Mouse (Mus musculus) A20 (cell line): ENCODE results near the gene C3ar1.

Experiments
- DNase-seq: peaks from one replicate; pipeline ENCODE4 v3.0.0-alpha.2; 2011; ENCODE audit warnings: low read depth, low spot score

The C3ar1 gene

DNA sequence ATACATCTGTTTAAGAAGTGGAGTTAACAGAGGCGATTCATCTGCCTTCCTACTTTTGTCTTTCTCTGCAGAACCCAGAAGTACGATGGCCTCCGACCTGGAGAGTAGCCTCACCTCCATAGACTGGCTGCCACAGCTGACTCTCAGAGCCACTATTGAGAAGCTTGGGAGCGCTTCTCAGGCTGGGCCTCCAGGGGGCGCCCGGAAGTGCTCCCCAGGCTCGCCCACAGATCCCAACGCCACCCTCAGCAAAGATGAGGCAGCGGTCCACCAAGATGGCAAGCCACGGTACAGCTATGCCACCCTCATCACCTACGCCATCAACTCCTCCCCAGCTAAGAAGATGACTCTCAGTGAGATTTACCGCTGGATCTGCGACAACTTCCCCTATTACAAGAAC lies 27.9 kb downstream of the C3ar1 start:
- peak; percentile 62 for DNase-seq

DNA sequence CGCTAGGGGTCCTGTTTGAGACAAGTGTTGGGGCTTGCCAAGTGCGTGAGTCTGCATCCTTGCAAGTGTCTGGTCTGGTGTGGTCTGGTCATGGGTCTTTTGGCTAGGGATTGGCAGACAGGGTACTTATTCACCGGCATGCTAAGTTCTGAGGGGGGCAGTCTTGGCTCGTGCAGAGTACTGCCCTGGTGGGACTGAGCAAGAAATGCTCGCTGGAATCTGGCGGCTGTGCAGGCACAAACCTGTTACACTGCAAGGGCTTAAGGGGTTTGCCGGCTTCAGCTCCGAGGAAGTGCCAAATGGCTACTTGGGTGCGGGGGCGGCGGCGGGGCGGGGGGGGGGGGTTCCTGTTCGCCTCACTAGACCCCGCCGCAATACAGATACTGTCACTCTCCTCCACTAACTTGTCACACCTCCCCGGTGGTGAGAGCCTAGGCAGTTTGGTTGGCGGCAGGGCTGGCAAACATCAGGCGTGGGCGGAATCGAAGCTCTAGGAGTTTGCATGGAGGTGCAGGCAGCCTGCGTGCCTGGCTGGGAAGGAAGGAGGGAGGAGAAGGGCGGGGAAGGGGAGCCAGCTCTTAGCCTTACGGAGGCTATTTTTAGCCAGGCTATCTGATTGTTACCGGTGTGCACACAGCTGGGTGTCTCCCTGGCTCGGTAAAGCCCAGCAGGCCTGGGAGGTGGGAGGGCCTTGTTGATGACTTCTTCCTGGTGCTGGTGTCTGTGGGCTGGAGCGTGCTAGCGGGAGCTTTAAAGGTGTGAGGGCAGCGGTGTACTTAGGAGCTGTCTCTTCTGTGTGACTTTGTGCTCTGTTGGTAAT lies 29.8 kb downstream of the C3ar1 start:
- DNase-seq = peak; percentile 81

DNA sequence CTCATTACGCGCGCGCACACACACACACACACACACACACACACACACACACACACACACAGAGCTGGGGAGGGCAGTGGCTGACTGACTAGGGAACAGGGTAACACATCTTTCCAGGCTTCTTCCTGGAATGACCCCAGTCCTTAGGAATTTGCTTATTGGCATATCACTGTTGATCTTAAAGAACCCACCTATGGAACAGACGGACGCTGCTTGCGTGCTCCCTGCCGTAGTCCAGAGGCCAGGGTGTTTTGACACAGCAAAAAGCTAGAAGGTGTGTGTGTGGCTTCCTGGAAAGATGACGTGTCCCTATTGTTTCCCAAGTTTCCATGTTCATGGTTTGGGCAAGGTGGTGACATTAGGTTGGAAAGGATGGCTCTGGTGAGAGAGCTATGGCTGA lies 30.8 kb downstream of the C3ar1 start:
- no peak for DNase-seq

DNA sequence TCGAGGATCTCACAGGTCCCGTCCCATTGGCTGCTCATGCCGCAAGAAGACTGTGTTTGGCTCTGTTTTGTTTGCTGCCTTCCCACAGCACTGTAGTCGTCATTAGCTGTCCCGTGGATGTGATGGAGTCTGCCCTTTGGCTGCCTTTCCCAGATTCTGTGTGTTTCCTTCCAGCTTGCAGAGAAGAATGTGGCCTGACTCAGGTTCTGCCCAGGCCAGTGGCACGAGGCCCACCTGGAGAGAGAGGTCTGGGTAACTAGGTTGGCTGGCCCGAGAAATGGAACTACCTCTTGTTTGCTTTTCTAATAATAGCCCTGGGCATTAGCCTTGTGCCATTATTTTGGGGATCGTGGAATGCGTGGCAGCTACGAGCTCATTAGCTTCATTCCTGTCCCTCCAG lies 31.9 kb downstream of the C3ar1 start:
- no peak for DNase-seq

DNA sequence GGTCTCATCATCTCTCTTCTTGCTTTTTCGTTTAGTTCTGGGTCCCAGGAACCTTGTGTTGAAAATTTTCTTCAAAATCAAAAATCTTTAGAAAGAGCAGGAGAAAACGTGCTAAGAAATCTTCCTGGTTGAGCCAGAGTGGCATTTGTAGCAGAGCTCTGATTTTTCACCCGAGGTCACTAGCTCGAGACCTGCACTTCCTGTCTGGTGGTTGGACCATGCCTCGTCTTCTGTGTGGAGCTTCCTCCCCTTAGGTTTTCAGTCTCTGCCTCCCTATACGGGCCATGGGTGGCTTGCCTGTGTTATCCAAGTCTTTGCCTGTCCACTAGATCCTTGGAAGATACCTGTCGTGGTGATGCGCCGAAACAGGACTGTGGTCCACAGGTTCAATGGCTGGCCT lies 34.1 kb downstream of the C3ar1 start:
- peak; percentile 60 for DNase-seq

DNA sequence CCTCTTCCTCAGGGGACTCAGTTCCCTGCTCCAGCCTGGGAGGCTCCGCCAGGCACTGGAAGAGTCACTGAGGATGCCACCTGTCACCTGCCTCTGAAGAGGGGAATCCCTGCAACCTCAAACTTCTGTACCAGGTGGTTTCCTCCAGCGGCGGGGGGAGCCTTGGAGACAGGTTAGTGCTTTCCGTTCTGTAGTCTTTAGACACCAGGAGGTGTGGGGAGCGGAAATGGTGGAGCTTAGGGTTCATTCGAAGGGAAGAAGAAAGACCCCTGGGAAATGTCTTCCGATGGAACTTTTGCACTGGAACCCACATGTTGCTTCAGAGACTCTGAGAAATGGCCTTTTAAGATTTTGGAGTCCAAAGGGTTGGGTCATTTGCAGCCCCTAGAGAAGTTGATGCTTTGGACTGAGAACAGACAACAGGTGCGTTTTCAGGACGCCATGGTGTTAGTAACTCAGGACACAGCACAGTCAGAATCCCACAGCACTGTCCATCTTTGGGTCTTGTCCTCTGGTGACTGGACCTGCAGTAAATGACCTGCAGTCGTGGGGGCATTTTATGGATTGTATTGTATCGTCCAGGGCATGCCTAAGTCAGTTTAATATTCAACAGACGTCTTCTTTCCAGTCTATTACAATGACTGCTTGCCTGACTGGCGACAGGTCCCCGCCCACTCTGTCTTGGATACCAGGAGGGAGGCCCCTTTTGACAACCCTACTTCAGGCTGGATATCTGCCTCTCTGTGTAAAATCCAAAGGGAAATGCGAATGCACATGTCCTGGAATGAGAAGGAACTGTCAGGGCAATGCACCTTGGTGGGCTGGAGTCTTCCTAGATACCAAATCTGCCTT lies 34.9 kb downstream of the C3ar1 start:
- DNase-seq = peak; percentile 92

DNA sequence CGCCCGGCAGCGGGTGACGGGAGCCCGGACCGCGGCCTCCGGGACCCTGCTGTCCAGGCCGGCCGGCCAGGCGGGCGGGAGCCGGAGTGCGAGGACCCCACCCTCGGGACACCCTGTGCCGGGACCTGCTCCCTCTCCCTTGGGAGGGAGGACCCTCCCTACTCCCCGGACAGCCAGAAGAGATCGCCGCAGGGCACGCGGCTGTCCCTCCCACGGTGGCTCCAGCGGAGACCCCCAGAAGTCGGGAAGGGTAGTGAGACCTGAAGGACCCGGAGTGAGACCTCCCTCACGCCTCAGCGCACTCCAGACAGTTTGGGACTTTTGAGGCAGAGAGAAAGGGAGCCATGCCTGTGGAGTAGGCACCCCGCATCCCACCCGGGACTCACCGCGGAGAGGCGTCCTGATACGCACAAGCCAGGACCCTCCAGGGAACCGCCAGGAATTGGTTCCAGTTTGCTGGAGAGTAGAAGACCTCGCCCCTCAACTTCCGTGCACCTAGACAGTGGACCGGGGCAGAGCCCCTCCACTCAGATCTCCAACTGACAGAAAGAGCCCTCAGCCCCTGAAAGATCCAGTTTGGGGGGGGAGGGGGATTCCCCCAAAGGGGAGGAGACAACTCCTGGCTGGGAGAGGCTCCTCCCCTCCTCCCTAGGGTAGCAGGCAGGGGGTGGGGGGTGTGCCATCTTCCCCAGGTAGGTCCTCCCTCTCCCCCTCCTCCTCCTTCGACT lies 35.7 kb downstream of the C3ar1 start:
- DNase-seq = no peak

DNA sequence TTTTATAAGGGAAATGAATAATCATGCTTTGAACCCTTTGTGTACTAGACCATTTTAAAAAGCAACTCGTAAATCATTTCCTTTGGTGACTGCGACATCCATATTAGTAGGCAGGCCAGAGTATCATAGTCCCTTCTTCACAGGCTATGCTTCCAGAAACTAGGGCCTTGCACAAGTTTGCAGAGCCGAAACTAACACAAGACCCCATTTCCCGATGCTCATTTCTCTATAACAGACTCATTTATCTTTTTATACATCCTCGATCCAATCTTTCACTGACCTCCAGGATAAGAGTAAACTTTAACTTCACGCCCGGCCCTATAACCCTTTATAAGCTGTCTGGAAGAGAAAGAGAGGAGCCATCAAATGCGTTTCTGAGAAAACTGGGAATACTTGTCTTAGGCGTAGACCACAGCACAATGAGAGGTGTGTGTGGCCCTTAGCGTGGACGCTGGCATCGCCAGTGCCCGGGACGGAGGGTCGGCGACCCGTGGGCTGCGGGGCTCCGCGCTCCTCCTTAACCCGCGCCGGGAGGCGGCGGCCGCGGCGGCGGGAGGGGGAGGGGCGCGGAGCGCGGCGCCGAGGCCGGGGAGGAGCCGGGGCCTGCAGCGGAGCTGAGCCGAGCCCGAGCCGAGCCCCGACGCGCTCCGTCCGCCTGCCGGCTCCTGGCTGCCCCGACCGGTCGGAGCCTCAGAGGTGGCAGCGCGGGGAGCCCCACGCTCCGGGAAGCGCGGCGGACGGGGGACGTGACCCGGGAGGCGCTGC lies 36.5 kb downstream of the C3ar1 start, which contains the start of gene Foxj2:
Gene Foxj2 (plus strand): TSS at position 609 of the 765 bp plus-strand sequence.
- DNase-seq = peak; percentile 82

DNA sequence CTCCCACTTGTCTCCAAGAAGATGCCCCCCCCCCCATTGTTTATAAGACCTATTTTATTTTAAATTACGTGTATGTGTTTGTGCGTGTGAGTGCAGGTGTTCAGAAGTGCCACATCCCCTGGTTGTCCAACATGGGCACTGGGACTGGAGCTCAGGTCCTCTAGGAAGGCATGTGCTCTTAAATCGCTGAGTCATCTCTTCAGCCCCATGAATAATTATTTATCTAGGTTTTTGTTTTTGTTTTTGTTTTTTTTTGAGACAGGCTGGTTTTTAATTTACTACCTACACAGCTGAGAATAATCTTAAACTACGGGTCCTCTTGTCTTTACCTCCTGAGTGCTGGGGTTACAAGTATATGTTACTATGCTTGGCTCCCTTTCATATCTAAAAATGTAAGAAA lies 42.3 kb downstream of the C3ar1 start:
- DNase-seq = peak; percentile 42

DNA sequence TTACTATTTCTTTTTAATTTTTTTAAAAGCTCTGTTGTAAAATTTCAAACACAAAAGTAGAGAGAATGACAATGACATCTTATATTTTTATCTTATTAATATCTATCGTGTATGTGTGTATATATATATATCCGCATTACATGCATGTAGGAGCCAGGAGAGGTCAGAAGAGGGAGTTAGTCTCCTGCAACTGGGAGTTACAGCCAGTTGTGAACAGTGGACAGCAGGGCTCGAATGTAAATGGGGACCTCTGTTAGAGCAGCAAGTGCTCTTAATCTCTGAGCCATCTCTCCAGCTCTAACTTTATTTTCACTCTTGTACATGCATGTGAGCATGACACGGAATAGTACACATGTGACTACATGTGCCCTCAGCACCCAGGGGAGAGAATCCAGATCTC lies 43.2 kb downstream of the C3ar1 start:
- peak; percentile 80 for DNase-seq

DNA sequence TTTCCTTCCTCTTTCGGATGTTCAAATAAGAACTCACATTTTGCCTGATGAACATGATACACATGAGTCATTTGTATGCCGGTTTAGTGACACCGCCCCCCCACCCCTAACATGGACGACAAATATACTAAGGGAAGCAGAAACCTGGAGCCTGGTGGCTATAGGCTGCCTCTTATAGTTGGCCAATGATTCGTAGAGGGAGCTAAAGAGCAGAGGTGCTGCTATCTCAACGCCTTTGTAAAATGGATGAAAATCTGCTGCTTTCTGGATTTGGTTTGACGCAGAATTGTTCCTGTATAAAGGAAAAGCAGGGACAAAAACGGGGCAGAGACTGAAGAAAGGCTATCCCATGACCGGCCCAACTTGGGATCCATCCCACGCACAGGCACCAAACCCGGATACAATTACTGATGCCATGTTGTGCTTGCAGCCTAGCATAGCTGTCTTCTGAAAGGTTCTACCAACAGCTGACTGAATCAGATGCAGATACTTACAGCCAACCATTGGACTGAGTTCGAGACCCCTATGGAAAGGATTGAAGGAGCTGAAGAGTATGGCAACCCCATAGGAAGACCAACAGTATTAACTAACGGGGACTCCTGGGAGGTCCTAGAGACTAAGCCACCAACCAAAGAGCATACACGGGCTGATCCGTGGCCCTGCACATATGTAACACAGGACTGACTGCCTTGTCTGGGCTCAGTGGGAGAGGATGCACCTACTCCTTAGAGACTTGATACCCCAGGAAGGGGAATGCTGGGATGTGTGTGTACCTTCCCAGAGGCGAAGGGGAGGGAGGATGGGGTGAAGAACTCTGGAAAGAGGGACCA lies 44.0 kb downstream of the C3ar1 start:
- peak; percentile 86 for DNase-seq

DNA sequence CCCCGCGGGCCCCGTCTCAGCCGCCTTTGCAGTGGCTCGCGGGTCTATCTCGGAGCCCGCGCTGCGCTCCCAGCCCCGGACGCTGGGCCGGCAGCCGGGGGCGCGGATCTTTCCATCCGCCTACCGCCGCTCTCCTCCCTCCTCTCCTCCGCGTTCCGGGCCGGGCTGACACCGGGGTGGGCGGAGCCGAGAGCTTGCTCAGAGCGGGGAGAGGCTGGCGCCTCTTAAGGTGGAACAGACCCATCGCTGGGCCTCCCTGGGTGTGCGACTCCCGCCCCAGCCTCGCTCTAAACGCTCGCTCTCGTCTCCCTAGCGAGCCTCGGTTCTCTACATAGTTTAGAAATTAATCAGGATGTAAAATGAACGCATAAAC lies 44.7 kb downstream of the C3ar1 start:
- peak; percentile 96 for DNase-seq

DNA sequence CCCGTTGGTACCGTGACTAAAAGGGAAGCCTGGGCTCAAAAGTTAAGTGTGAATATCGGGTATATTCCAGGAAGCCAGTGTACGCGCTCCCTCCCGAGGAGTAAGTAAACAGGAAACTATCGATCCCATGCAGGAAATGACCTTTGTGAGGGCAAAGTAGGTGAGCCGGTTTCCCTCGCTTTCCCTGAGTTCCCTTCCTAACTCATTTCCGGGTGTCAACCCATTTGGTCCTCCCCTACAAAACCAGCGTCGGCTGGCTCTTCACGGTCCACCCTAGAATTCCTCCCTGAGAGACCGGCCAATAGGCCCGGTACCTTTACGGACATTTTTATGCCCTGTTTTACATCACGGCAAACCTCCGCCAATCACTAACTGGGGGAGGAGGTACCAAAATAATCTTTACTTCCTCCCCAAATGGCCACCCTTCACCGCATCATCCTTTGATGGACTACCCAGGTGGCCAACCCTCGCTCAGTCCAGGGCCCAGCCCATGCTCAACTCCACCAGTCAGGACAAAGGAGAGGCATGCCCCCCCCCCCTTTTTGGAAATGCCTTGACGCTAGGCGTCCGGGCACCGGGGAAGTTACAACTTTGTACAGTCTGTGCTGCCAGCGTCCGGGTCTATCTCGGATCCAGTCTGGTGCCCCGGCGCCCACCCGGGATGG lies 45.2 kb downstream of the C3ar1 start:
- DNase-seq = peak; percentile 99

DNA sequence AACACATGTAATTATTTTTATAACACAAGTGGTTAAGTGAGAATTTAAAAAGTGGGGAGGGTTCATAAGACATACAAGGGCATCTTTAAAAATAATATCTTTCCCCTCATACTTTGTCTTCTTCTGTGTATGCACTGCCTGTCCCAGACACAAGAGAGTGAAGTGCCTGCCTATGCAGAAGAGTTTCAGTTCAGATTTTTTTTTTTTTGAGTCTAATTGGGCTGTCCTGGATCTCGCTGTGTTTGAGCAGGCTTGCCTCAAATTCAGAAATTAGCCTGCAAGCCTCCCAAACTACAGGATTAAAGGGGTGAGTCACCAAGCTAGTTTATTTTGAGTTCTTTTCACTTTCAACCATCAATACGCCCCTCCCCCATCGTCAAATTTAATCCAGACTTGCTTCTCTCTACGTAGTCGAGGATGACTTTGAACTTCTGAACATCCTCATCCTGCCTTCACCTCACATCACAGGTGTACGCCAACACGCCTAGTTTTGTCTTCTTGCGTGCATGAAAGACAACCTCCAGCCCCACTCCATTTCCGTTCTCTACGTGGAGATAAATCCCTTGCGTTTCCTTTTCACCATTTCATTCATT lies 45.8 kb downstream of the C3ar1 start:
- DNase-seq = no peak

DNA sequence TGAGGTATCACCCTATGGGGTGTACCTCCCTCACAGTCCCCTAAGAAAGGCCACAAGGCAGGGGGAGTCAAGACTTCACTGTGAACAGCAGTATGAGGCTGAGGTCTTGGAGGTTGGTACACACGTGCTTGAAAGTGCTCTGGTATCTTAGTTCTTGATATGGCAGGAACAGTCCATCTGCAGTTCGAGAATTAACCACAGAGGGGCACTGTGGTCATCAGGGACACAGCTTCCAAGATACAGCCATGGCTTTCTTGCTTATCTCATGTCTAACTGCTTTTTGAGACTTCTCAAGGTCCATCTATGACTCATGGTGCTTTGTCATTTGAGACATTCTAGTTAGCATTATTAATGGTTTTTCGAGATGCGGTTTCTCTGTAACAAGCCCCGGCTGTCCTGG lies 51.5 kb downstream of the C3ar1 start:
- peak; percentile 90 for DNase-seq

DNA sequence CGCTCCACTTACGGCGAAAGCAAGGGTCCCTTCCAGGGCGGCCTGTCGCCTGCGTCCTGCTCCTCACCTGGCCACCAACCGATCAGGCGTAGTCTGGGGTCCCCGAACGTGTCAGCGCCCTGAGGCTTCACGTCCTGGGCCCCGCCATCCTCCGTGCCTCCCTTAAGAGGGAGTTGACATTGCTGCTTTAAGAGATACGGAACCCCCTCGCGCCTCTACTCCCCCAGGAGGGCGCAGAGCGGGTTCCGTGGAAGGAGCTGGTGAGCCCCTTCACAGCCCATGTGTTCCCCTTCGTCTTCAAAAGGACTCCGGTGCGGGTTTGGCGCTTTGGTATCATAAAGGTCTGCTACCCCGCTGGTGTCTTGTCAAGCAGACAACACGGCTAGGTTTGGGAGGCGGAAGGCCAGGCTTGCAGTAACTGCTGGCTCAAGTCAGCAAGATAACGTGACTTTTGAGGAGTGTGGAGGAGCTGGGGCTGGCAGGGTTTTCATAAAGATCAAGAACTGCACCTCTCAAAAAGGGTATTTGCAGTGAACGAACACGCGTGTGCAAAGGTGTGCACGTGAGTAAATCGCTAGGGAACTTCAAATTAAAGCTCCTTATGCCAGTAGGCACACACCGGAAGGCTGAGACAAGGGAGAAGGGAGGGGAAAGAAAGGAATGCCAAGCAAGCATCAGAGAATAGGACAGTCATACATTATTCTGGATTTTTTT lies 54.0 kb downstream of the C3ar1 start:
- DNase-seq = peak; percentile 88

DNA sequence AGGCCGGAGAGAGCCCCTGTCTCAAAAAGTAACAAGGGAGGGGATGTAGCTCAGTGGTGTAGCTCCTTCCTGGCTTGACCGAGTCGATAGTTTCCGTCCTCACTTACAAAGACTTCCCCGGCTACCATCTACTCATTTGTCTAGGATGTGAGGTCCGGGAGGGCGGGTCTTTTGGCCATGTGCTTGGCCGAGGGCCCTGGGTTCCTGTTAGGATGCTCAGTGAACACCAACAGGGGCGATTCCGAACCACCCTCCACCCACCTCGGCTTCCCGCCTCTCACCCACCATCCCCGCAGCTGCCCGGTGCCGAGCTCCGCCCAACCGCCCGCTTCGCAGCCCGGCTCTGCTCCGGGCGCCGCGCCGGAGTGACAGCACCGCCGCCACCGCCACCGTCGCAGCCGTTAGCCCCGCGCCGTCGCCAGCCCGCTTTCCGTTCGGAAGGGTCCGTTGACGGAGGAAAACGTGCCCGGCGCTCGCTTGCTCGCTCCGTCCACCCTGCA lies 54.6 kb downstream of the C3ar1 start, which contains the start of gene Slc2a3:
Gene Slc2a3 (minus strand): TSS at position 340 of the 500 bp plus-strand sequence.
- peak; percentile 92 for DNase-seq

DNA sequence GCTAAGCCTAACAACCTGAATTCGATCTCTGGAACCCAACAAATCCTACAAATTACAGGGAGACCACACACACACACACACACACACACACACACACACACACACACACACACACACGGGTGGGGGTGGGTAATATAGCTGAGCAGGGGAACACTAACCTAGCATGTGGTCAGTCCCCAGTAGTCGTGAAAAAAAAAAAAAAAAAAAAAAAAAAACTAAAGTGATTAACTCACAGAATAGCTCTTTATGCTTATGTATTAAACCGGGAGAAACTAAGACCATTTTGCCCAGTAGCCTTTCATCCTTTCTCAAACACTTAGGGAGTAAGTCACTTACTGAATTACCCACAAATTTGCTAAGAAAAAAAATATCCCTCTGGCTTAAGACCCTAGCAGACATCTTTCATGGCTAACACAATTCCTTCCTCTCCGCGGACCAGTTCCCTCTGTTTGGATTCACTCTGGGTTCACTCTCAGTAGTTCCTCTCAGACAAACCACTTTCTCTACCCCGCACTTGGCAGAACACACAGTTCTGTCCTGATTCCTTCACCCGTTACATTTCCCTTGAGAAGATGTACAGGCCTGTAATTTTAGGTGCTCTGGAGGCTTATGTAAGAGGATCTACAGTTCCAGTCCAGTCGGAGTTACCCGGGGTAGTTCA lies 55.2 kb downstream of the C3ar1 start:
- DNase-seq = peak; percentile 57
